Mouse (Mus musculus) 3134 (cell line): ENCODE measurements around the gene Errfi1.

Source experiments
- DNase-seq: peaks from one replicate; pipeline ENCODE4 v3.0.0-alpha.2; 2011; ENCODE audit warnings: low spot score; ENCODE audit not compliant: insufficient read length; ENCODE audit errors: extremely low read depth

Gene Errfi1

GRCm38 (mm10) chr4:150853680-150854461 is at the start of gene Errfi1:
Gene Errfi1, plus strand, starts transcription at chr4:150853919.
- no peak for DNase-seq

- no peak for DNase-seq
Measured at GRCm38 (mm10) chr4:150804204-150804603, 49.5 kb upstream of the Errfi1 start.

- DNase-seq = no peak
Measured at GRCm38 (mm10) chr4:150807727-150808470, 45.8 kb upstream of the Errfi1 start.

- peak; percentile 64 for DNase-seq
Measured at GRCm38 (mm10) chr4:150808471-150808847, 45.3 kb upstream of the Errfi1 start.

GRCm38 (mm10) chr4:150809323-150809722 is 44.4 kb upstream of the Errfi1 start:
- no peak for DNase-seq

GRCm38 (mm10) chr4:150815144-150815543 is 38.6 kb upstream of the Errfi1 start:
- no peak for DNase-seq

GRCm38 (mm10) chr4:150816414-150816951 is 37.2 kb upstream of the Errfi1 start:
- no peak for DNase-seq

GRCm38 (mm10) chr4:150819126-150819910 is 34.4 kb upstream of the Errfi1 start:
- no peak for DNase-seq

GRCm38 (mm10) chr4:150821381-150821780 is 32.3 kb upstream of the Errfi1 start:
- no peak for DNase-seq

- no peak for DNase-seq
Measured at GRCm38 (mm10) chr4:150822624-150823023, 31.1 kb upstream of the Errfi1 start.

GRCm38 (mm10) chr4:150823614-150824480 is 29.9 kb upstream of the Errfi1 start:
- no peak for DNase-seq

- DNase-seq = no peak
Measured at GRCm38 (mm10) chr4:150824877-150825276, 28.8 kb upstream of the Errfi1 start.

- no peak for DNase-seq
Measured at GRCm38 (mm10) chr4:150825531-150825930, 28.2 kb upstream of the Errfi1 start.

- no peak for DNase-seq
Measured at GRCm38 (mm10) chr4:150831321-150831720, 22.4 kb upstream of the Errfi1 start.

GRCm38 (mm10) chr4:150831941-150832340 is 21.8 kb upstream of the Errfi1 start:
- no peak for DNase-seq

- DNase-seq = peak; percentile 18
Measured at GRCm38 (mm10) chr4:150835163-150835562, 18.6 kb upstream of the Errfi1 start.

GRCm38 (mm10) chr4:150836258-150836657 is 17.5 kb upstream of the Errfi1 start:
- no peak for DNase-seq

- peak; percentile 57 for DNase-seq
Measured at GRCm38 (mm10) chr4:150836961-150837360, 16.8 kb upstream of the Errfi1 start.

- peak; percentile 74 for DNase-seq
Measured at GRCm38 (mm10) chr4:150837458-150837857, 16.3 kb upstream of the Errfi1 start.

GRCm38 (mm10) chr4:150842045-150842444 is 11.7 kb upstream of the Errfi1 start:
- no peak for DNase-seq
